Mouse (Mus musculus) hindbrain, embryonic 12.5 days (tissue): Measurements from ENCODE around the gene Spata20. TPM values are rescaled to one million over a fixed set of nuclear protein-coding genes. Genes with fewer than 3 reads are reported as not detected.

Experiments used
- ATAC-seq: fragments of 200-750 bp; cut with Nextera tagmentation; 2 replicates; pipeline ENCODE4 v1.8.0; 2017; ENCODE audit warnings: moderate TSS enrichment; ENCODE audit not compliant: low FRiP score
- H3K27ac ChIP-seq: fragments of 300-500 bp; sonication (generic); 2 replicates; pipeline ENCODE4 v1.5.1; 2016; ENCODE audit warnings: mild to moderate bottlenecking
- H3K27me3 ChIP-seq: fragments of 300-500 bp; sonication (generic); 2 replicates; pipeline ENCODE4 v1.6.1; 2016; ENCODE audit warnings: mild to moderate bottlenecking
- H3K36me3 ChIP-seq: fragments of 300-500 bp; sonication (generic); 2 replicates; pipeline ENCODE4 v1.6.1; 2016; ENCODE audit warnings: mild to moderate bottlenecking
- H3K4me1 ChIP-seq: fragments of 300-500 bp; sonication (generic); 2 replicates; pipeline ENCODE4 v1.6.1; 2016
- H3K4me2 ChIP-seq: fragments of 300-500 bp; sonication (generic); replicated peaks from 2 replicates; pipeline ENCODE4 v1.6.1; 2016; ENCODE audit warnings: mild to moderate bottlenecking
- H3K4me3 ChIP-seq: fragments of 300-500 bp; sonication (generic); 2 replicates; pipeline ENCODE4 v1.5.1; 2016; ENCODE audit warnings: mild to moderate bottlenecking
- H3K9ac ChIP-seq: fragments of 300-500 bp; sonication (generic); 2 replicates; pipeline ENCODE4 v1.6.1; 2016; ENCODE audit warnings: mild to moderate bottlenecking, moderate library complexity
- H3K9me3 ChIP-seq: fragments of 300-500 bp; sonication (generic); replicated peaks from 2 replicates; pipeline ENCODE4 v1.6.1; 2016; ENCODE audit warnings: mild to moderate bottlenecking
- WGBS: fragments of 180-500 bp; shearing (Covaris S2); methylation state at CpG from one replicate; pipeline ENCODE4 v1.1.7; 2016; 5-methylcytosine and 5-hydroxymethylcytosine counted together
- polyA plus RNA-seq: library from polyadenylated mRNA; unstranded; fragments of >200 nt; fragmentation: Nextera tagmentation; extraction: Ambion mirVana; gene quantifications from 2 replicates; pipeline ENCODE4 v1.2.1, GENCODE M21; 2016

Spata20 gene
- polyA plus RNA-seq = 0.08 TPM in 1 of 2 replicates, not detected in the other

- ATAC-seq = peak; percentile 75
- Histone ChIP-seq H3K4me3 (peak within 1 kb of the TSS; percentile 17), H3K9ac (no peak within 1 kb of the TSS), H3K9me3 (no peaks in the 10 kb centered on the region), H3K4me1 (peaks cover 5% of the 10 kb centered on the region), H3K27ac (no peak within 1 kb of the TSS), H3K27me3 (peaks cover 46% of the 10 kb centered on the region), H3K36me3 (no peaks in the 10 kb centered on the region), H3K4me2 (peak within 1 kb of the TSS; percentile 30)
- 5% methylated on average over 24 of the region's 24 CpGs for WGBS
Observed at GRCm38 (mm10) chr11:94486001-94486400, at the start of gene Spata20. Spata20 (minus strand) TSS chr11:94486179.

GRCm38 (mm10) chr11:94533171-94533570 lies 47.2 kb upstream of the Spata20 start:
- no peaks in the 10 kb centered on the region for H3K4me1 ChIP-seq
- WGBS = 72% methylated on average over 8 of the region's 8 CpGs
- no peaks in the 10 kb centered on the region for H3K27me3 ChIP-seq
- ATAC-seq = no peak
- no peak overlapping the region for H3K27ac ChIP-seq
- no peak overlapping the region for H3K4me3 ChIP-seq
- no peak overlapping the region for H3K4me2 ChIP-seq
- no peak overlapping the region for H3K9ac ChIP-seq
- no peaks in the 10 kb centered on the region for H3K36me3 ChIP-seq
- H3K9me3 ChIP-seq = no peaks in the 10 kb centered on the region

- peaks cover 8% of the 10 kb centered on the region for H3K4me1 ChIP-seq
- H3K4me3 ChIP-seq = no peak overlapping the region
- WGBS = 54% methylated on average over 3 of the region's 3 CpGs
- ATAC-seq = no peak
- H3K9me3 ChIP-seq = no peaks in the 10 kb centered on the region
- no peaks in the 10 kb centered on the region for H3K36me3 ChIP-seq
- no peak overlapping the region for H3K27ac ChIP-seq
- H3K27me3 ChIP-seq = no peaks in the 10 kb centered on the region
- H3K4me2 ChIP-seq = no peak overlapping the region
- H3K9ac ChIP-seq = no peak overlapping the region
Observed at GRCm38 (mm10) chr11:94528879-94529278, 42.9 kb upstream of the Spata20 start.

- no peaks in the 10 kb centered on the region for H3K9me3 ChIP-seq
- peaks cover 12% of the 10 kb centered on the region for H3K4me1 ChIP-seq
- H3K27me3 ChIP-seq = 0 out of 2 replicates have a peak, but pooled peaks cover 2% of the 10 kb centered on the region
- ATAC-seq = peak; percentile 16; the same call in 1 of the 2 replicates
- H3K9ac ChIP-seq = no peak overlapping the region
- no peak overlapping the region for H3K4me3 ChIP-seq
- WGBS = 37% methylated on average over 9 of the region's 9 CpGs
- no peaks in the 10 kb centered on the region for H3K36me3 ChIP-seq
- H3K4me2 ChIP-seq = no peak overlapping the region
- H3K27ac ChIP-seq = no peak overlapping the region
Observed at GRCm38 (mm10) chr11:94526171-94526879, 40.3 kb upstream of the Spata20 start.

- Histone ChIP-seq H3K4me2 (peak within 1 kb of the TSS; percentile 78), H3K27me3 (0 out of 2 replicates have a peak, but pooled peaks cover 2% of the 10 kb centered on the region), H3K36me3 (no peaks in the 10 kb centered on the region), H3K4me1 (peaks cover 15% of the 10 kb centered on the region), H3K9me3 (no peaks in the 10 kb centered on the region), H3K4me3 (peak within 1 kb of the TSS; percentile 55), H3K27ac (peak within 1 kb of the TSS; percentile 36; the same call in 1 of the 2 replicates), H3K9ac (peak within 1 kb of the TSS; percentile 70)
- ATAC-seq = peak; percentile 84
- under 1% methylated on average over 42 of the region's 42 CpGs for WGBS
Observed at GRCm38 (mm10) chr11:94521219-94521843, 35.4 kb upstream of the Spata20 start, which contains the start of gene Mycbpap. Mycbpap (minus strand) TSS chr11:94521742.

GRCm38 (mm10) chr11:94513452-94513851 lies 27.5 kb upstream of the Spata20 start:
- no peak overlapping the region for H3K9ac ChIP-seq
- H3K4me3 ChIP-seq = no peak overlapping the region
- 0 out of 2 replicates have a peak, but pooled peaks cover 2% of the 10 kb centered on the region for H3K9me3 ChIP-seq
- no peak for ATAC-seq
- H3K27ac ChIP-seq = no peak overlapping the region
- no peaks in the 10 kb centered on the region for H3K4me1 ChIP-seq
- 69% methylated on average over 7 of the region's 9 CpGs for WGBS
- H3K27me3 ChIP-seq = no peaks in the 10 kb centered on the region
- no peak overlapping the region for H3K4me2 ChIP-seq
- H3K36me3 ChIP-seq = no peaks in the 10 kb centered on the region

- Histone ChIP-seq H3K4me3 (no peak overlapping the region), H3K36me3 (no peaks in the 10 kb centered on the region), H3K27me3 (no peaks in the 10 kb centered on the region), H3K9ac (no peak overlapping the region), H3K4me1 (no peaks in the 10 kb centered on the region), H3K4me2 (no peak overlapping the region), H3K9me3 (0 out of 2 replicates have a peak, but pooled peaks cover 2% of the 10 kb centered on the region), H3K27ac (no peak overlapping the region)
- no peak for ATAC-seq
- 92% methylated on average over 10 of the region's 10 CpGs for WGBS
Observed at GRCm38 (mm10) chr11:94508976-94509375, 23.0 kb upstream of the Spata20 start.

GRCm38 (mm10) chr11:94501482-94501881 lies 15.5 kb upstream of the Spata20 start:
- H3K4me1 ChIP-seq = peaks cover 26% of the 10 kb centered on the region
- no peaks in the 10 kb centered on the region for H3K9me3 ChIP-seq
- no peak for ATAC-seq
- no peak overlapping the region for H3K27ac ChIP-seq
- no peak overlapping the region for H3K4me3 ChIP-seq
- no peaks in the 10 kb centered on the region for H3K36me3 ChIP-seq
- no peak overlapping the region for H3K4me2 ChIP-seq
- no peak overlapping the region for H3K9ac ChIP-seq
- WGBS = 84% methylated on average over 8 of the region's 8 CpGs
- peaks cover 49% of the 10 kb centered on the region for H3K27me3 ChIP-seq

- no peak overlapping the region for H3K27ac ChIP-seq
- peak overlapping the region; percentile 52 for H3K4me2 ChIP-seq
- no peak overlapping the region for H3K9ac ChIP-seq
- H3K9me3 ChIP-seq = no peaks in the 10 kb centered on the region
- H3K4me1 ChIP-seq = peaks cover 26% of the 10 kb centered on the region
- WGBS = 23% methylated on average over 8 of the region's 8 CpGs
- H3K36me3 ChIP-seq = no peaks in the 10 kb centered on the region
- ATAC-seq = no peak
- peaks cover 49% of the 10 kb centered on the region for H3K27me3 ChIP-seq
- no peak overlapping the region for H3K4me3 ChIP-seq
Observed at GRCm38 (mm10) chr11:94500362-94500761, 14.4 kb upstream of the Spata20 start.

- WGBS = 1% methylated on average over 26 of the region's 26 CpGs
- peak within 1 kb of the TSS; percentile 52 for H3K4me2 ChIP-seq
- peaks cover 26% of the 10 kb centered on the region for H3K4me1 ChIP-seq
- H3K9ac ChIP-seq = peak within 1 kb of the TSS; percentile 44; the same call in 1 of the 2 replicates
- H3K27ac ChIP-seq = no peak within 1 kb of the TSS; the same call in 1 of the 2 replicates
- no peaks in the 10 kb centered on the region for H3K36me3 ChIP-seq
- ATAC-seq = 0 out of 2 replicates have a peak, but pooled peaks have one; percentile 38
- peaks cover 52% of the 10 kb centered on the region for H3K27me3 ChIP-seq
- H3K4me3 ChIP-seq = peak within 1 kb of the TSS; percentile 26
- no peaks in the 10 kb centered on the region for H3K9me3 ChIP-seq
Observed at GRCm38 (mm10) chr11:94499661-94500152, 13.7 kb upstream of the Spata20 start, which contains the start of gene Epn3. Epn3 (minus strand) TSS chr11:94499974.

- H3K36me3 ChIP-seq = no peaks in the 10 kb centered on the region
- H3K27me3 ChIP-seq = peaks cover 54% of the 10 kb centered on the region
- no peak overlapping the region for H3K27ac ChIP-seq
- WGBS = 12% methylated on average over 2 of the region's 2 CpGs
- peaks cover 26% of the 10 kb centered on the region for H3K4me1 ChIP-seq
- ATAC-seq = peak; percentile 29; the same call in 1 of the 2 replicates
- peak overlapping the region; percentile 52 for H3K4me2 ChIP-seq
- peak overlapping the region; percentile 26; the same call in 1 of the 2 replicates for H3K4me3 ChIP-seq
- H3K9me3 ChIP-seq = no peaks in the 10 kb centered on the region
- H3K9ac ChIP-seq = no peak overlapping the region
Observed at GRCm38 (mm10) chr11:94499035-94499434, 13.1 kb upstream of the Spata20 start.
